Mouse (Mus musculus): Measurements from ENCODE around the gene Selenov.
"Not testable (repeated sequence)": the region's sequence is repeated elsewhere in the genome, so short reads cannot be mapped to it uniquely, and the experiment has no call there.

The Selenov gene

DNA sequence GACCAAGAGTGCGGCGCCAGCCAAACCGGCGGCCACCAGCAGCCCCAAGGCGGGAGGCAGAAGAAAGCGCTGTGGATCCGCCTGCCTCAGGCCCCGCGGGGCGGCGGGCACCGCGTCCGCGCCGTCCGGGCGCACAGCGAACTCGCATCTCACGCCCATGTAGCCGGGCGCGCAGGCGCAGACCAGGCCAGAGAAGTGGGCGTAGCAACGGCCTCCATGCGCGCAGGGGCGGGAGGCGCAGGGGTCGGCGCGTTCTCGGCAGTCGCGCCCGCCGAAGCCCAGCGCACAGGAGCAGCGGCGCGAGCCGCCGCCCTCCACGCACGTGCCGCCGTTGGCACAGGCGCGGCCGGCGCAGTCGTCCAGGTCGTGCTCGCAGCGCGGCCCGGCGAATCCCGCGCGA is 3.5 kb upstream of the Selenov start:
- DNase-seq = peak; percentile 83 to 88

DNA sequence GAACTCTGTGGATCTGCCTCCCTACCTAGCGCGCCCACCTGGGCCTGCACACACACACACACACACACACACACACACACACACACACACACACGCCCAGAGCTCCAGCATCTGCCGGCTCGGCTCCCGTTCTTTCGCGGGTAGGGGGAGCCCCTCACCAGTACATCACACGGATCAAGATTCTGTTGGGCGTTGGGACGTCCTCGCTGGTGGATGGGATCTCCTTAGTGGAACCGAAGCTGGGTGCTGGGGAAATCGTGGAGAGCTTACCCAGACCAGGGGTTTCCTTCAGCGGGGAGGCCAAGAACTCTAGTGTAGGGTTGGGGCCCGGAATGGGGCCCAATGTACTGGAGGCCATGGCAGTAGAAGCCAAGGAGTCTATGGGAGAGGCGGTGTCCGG is 821 bp downstream of the Selenov start:
- peak; percentile 48 to 56 for DNase-seq

DNA sequence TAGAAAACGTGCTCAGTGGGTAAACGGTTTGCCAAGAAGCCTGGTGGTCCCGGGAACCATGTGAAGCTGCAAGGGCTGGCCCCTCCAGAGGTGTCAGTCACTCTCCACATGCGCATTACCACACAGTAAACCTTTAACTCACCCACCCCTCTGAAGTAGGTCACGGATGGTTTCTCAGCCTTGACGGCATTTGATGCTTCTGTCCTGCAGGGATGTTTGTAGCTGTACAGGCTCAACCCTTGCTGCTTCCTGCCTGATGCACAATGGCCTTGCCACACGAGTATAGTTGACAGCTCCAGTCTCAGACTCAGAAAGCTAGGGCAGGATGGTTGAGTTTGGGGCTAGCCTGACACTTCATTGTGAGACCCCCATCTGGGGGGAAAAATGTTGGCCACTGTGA is 10.4 kb downstream of the Selenov start:
- DNase-seq = peak; percentile 13 to 22

DNA sequence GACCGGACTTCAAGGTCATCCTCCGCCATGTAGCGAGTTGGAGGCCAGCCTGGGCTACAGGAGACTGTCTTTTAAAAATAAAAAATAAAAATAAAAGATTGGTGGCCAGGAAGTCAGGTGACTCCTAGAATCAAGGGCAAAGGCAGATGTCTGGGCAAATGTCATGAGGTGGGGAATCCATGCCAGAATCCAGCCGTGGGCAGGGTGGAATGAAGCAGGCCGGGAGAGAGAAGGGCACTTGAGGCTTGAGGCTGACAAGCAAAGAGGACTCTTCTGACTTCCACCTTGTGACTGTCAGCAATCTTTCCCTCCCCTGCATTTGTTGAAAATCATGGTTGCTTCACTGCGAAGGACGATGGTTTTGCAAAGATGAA is 12.7 kb downstream of the Selenov start:
- DNase-seq = no peak

DNA sequence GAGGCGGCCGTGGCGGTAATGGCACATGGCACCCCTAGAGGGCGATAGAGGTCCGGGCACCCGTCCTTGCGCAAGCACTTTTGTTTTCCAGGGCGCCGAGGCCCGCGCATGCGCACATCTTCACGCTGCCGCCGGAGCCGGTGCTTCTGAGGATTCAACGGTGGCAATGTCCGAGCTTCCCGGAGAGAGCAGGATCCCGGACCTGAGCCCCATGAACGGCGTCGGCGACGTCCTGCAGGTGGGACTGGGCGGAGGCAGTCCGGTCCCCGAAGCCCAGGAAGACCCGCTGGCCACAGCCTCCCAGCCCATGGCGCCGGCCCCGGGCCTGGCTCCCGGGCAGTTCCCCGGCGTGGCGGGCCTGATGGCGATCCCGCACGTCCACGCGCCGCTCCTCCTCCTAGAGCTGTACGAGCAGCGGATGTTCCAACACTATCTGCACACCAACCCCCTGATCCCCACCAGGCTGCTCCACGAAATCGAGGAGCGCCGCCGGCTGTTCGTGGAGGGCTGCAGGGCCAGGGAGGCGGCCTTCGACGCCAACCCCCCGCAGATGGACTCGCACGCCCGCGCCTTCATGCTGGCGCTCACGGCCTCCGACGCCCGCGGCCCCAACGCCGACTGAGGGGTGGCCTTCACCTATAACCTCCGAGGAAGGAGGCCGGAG is 13.2 kb downstream of the Selenov start, which contains the start of gene Eid2b:
Eid2b (plus strand) TSS at position 125 of the 664 bp plus-strand sequence.
- DNase-seq = peak; percentile 97 to 98

DNA sequence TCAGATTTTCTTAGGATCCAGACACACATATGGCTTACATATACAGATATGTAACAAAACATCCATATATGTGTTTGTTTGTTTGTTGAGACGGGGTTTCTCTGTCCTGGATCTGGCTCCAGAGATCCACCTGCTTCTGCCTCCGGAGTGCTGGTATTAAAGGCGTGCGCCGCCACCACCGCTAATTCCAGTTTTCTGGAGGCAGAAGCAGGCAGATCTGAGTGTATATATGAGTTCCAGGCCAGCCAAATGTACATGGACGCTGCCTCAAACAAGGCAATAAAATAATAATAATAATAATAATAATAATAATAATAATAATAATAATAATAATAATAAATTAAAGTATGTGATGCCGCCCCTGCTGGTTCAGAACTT is 13.8 kb downstream of the Selenov start:
- DNase-seq = no peak

DNA sequence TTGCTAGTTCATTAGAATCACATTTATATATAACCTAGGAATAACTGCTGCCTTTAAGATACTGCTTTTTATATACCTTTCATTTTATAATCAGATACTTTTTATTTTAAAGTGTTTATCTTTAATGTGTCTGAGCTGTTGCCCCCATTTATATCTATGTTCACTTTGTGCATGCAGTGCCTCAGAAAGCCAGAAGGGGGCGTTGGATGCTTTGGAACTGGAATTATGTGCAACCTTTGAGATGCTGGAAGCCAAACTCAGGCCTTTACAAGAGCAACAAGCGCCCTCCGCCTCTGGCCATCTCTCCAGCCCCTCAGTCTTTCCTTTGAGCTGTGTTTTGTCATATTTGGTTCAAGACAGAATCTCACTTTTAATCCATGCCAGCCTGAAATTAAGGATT is 19.2 kb downstream of the Selenov start:
- no peak for DNase-seq

DNA sequence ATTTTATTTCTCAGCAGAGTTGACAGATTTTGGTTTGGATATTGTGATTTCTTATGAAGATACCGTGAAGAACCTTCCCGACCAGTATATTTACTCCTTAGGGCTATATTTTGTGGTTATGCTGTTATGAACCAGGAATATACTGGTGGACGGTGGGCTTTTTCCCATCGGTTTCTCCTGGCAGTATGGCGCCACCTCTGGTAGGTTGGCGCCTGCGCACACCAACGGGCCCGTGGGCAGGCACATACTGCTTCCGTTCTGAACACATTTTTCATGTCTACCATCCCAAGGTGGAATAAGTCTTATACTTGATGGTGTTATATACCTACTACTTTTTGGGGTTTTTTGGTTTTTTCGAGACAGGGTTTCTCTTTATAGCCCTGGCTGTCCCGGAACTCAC is 21.6 kb downstream of the Selenov start:
- peak in 1 of 2 experiments; percentile 16 for DNase-seq

DNA sequence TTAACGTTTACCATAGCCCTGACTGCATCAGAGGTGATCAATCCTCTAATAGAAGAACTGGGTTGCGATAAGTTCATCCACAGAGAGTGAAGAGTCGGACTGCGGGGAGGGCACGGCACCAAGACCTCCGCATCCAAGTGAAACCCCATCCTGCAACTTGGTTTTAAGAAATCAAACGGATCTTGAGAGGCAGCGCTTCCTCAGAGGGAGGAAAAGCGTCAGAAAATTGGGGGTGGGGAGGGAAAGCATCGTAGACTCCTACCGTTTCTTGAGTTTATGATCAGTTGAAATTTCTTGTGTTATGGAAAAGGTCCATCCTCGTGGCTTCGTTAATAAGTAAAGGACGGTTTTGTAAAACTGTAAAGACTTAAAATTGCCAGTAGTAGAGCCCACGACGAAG is 22.4 kb downstream of the Selenov start:
- no peak for DNase-seq

DNA sequence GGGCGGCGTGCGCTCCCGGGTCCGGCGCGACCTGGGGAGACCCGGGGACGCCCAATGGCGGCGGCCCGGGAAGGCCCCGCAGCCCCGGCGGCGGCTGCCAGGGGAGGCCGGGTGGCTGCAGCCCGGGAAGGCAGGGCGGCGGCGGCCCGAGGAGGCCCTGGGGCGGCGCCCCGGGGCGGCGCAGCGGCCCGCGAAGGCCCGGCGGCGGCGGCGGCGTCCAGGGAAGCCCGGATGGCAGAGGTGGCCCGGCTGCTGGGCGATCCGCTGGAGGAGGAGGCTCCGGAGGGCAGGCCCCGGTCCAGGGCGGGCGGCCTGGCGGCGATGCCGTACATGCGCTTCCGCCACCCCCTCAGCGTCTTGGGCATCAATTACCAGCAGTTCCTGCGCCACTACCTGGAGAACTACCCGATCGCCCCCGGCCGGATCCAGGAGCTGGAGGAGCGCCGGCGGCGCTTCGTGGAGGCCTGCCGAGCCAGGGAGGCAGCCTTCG is 22.9 kb downstream of the Selenov start:
- DNase-seq = peak; percentile 70 to 80

DNA sequence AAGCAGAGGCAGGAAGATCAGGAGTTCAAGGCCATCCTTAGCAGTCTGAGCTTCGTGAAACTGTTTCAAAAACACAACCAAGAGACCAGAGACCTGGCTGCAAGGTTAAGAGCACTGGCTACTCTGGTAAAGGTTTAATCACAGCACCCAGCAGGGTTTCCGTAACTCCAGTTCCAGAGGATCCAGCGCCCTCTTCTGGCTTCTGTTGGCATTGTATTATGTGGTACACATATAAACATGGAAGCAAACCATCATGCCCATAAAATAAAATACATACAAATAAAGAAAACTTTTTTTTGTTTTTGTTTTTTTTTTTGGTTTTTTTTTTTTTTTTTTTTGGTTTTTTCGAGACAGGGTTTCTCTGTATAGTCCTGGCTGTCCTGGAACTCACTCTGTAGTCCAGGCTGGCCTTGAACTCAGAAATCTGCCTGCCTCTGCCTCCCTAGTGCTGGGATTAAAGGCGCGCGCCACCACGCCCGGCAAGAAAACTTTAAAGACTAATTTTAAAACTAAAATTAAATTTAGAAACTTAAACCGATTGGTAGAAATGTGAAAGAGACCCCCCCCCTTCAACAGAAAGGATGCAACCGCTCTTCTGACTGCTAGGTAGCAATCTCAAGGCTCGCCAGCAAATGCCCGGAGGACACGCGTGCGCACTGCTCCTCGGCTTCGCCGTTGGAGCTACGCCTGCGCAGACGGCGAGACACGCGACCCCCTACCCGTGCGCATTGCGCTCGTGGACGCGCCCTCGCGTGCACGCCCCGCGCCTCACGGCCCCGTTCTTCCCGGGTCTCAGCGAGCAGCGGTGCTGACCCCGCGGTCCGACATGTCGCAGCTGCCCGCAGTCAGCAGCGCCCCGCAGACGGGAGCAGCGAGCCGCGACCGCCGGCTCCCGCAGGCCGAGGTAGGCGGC is 23.6 kb downstream of the Selenov start, which contains the start of gene Eid2:
Eid2 (plus strand) TSS at position 753 of the 913 bp plus-strand sequence.
- peak; percentile 89 to 93 for DNase-seq

DNA sequence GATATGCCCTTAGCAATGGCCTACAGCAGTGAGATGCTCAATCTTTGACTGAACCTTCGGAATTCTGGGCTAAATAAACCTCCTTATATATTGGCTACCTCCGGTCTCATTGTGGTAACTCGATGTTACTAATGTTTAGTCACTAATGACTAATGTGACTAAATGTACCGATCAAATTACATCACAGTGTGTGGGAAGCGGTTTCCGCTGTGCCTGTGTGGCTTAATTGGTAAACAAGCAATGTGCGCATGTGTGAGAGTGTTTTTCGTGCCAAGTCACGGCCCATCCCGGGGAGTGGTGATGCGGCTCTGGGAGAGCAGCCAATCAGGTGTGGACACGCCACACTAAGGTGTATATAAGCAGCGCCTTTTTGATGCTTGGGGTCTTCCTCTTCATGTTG is 25.6 kb downstream of the Selenov start:
- no peak for DNase-seq

DNA sequence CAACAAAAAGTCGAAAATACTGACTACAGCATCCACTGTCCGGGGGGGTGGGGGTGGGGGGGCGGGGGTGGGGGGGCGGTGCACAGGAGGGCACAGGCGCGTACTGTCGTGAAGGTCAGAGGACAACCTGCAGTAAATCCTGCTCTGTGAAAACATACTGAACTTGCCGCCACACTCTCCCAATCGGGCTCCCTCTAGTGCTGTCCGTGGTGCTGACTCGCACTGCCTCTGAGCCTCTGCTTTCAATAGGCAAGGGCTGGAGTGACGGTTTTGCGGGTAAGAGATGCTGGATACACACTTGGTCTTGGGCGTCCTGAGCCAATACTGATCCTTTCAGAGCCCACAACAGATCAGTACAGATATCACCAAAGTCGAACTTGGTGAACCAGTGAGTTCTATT is 27.2 kb downstream of the Selenov start:
- peak; percentile 93 to 94 for DNase-seq

DNA sequence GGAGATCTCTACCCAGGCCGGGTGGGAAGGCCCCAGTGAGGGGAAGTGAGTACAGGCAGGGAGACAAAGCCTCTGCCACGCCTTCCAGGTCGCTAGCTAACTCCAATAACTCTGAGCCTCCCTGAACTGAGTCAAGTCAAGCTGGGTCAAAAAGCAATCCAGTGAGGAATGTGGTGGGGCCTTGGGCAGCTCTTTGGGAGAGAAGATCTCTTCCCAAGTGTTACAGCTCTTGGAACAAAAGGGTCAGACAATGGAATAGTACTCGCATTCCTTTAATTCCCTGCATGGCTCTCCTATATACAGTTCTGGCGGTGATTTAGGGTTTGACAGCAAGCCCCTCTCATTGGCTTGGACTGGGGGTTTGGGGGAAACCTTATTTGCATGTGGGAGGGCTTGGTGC is 28.1 kb downstream of the Selenov start:
- DNase-seq = no peak

DNA sequence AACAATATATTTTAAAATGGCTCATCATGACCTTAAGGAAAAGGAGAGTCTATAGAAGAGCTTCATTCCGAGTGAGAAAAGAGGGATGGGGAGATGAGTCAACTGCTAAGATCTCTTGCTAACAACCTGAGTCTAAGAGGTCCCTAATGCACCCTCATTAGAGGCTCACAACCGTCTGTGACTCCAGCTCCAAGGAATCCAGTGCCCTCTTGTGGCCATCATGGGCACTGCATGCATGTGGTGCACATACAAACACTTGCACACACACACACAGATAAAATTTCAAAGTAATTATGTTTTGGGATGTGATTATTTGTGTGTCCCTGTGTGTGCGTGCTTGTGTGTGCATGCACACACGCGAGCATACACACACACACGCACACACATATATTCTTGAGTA is 35.5 kb downstream of the Selenov start:
- DNase-seq = peak in 1 of 2 experiments; percentile 20

DNA sequence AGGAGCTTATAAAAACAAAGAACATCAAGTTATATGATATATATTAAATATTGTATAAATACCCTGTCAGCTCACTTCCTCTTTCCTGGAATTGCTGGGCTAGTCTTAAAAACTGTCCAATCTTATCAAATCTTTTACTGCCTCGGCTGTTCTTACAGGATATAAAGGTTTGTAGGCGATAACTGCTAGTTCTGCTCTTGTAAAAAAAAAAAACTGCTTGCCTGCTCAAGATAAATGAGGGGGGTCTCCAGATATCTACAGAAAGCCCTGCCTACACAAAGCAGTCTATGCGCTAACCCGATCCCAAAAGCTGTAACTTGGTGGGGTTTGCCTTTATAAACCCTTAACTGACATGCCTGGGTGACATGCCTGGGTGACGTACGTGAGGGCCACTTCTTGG is 36.4 kb downstream of the Selenov start:
- no peak for DNase-seq

DNA sequence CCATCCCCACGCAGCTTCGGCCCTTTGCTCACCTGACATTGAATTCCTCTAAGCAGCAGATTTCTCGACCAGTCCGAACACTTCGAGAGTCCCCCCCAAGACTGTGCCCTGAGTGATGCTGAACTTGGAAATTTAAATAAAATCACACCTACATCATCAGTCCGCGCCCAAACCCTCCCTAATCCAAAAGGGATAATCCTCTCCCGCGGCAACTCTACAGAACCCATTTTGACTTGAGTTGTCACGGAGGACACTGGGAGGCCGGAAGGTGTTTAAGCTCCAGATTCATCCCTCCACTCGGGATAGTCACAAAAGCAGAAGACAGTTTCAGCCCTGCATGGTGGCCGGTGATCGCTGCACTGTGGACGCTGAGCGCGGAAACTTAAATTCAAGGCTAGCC is 39.0 kb downstream of the Selenov start:
- no peak for DNase-seq

DNA sequence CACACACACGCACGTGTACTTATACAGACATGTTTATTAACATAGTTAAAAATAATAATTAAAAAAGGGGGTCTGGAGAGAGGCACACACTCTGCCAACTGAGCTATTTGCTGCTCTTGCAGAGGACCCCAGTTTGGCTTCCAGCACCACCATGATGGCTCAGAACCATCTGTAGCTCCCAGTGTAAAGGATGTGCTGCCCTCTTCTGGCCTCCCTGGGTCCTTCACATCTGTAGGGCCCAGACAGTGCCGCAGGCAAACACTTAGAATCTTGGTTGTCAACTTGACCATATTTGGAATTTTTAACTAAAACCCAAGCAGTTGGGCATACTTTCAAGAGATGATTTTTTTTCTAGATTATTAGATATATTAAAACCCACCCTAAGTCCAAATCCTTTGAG is 42.0 kb downstream of the Selenov start:
- no peak for DNase-seq

DNA sequence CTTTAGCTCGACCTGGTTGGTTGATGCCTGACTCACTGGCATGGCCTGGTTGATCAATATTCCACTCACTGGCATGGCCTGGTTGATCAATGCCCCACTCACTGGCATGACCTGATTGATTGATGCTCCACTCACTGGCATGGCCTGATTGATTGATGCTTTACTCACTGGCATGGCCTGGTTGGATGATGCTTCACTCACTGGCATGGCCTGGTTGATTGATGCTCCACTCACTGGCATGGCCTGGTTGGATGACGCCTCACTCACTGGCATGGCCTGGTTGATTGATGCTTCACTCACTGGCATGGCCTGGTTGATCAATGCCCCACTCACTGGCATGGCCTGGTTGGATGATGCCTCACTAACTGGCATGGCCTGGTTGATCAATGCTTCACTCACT is 47.0 kb downstream of the Selenov start:
- DNase-seq = not testable (repeated sequence)

Measured in kidney, postnatal 4 days (tissue).